Mouse (Mus musculus): ENCODE measurements around the gene Gm9913.
A peak's percentile ranks its signal among the peaks of the same experiment; 100 is the strongest.

The Gm9913 gene

DNA sequence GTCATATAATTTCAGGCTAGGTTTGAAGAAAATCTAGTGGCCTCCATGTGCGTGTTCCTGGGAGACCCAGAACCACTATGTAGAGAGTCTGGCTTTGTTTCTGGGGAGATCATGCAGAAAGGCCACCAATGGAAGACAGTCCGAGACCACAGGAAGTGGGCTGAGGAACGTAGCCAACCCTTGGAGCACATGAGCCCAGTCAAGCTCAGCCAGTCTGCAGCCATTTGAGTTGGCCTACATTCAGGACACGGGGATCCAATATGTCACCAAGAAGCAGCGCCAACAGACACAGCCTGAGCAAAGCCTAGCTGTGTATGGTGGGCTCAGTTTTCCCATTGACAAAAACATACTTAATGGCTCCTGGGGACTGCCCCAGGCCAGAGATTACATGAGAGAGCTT, 8.2 kb upstream of the Gm9913 start:
- no peak for DNase-seq (ENCODE audit: low read depth, low spot score)

DNA sequence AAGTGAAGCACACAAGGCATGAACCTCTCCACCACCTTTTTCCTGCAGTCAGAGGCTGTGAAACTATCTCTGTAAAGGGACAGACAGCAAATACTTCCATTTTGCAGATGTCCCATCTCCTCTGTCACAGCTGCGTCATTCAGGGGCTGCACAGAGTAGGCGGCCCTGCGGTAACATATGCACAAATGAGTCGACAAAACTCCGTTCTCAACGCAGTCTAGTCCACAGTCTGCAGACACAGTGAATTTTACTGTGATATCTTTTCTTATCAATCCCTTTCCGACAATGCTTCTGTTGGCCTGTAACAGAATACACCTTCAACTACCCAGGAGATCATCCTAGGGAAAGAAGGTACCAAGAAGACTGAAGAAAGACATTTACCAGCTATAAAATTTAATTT, 6.7 kb upstream of the Gm9913 start:
- DNase-seq (ENCODE audit: low read depth, low spot score): no peak

DNA sequence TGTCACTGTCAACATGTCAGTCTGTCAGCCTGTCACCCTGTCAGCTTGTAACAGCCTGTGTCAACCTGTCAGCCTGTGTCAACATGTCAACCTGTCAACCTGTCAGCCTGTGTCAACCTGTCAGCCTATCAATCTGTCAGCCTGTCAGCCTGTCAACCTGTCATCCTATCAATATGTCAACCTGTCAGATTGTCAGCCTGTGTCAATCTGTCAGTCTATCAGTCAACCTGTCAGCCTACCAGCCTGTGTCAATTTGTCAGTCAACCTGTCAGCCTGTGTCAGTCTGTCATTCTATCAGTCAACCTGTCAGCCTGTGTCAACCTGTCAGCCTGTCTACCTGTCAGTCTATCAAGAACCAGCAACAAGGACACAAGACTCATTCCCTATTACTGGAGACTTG, 3.4 kb upstream of the Gm9913 start:
- no peak for DNase-seq (ENCODE audit: low read depth, low spot score)

- DNase-seq (ENCODE audit: low read depth, low spot score): no peak
Measured at GRCm38 (mm10) chr2:125505746-125506315, 942 bp downstream of the Gm9913 start.

DNA sequence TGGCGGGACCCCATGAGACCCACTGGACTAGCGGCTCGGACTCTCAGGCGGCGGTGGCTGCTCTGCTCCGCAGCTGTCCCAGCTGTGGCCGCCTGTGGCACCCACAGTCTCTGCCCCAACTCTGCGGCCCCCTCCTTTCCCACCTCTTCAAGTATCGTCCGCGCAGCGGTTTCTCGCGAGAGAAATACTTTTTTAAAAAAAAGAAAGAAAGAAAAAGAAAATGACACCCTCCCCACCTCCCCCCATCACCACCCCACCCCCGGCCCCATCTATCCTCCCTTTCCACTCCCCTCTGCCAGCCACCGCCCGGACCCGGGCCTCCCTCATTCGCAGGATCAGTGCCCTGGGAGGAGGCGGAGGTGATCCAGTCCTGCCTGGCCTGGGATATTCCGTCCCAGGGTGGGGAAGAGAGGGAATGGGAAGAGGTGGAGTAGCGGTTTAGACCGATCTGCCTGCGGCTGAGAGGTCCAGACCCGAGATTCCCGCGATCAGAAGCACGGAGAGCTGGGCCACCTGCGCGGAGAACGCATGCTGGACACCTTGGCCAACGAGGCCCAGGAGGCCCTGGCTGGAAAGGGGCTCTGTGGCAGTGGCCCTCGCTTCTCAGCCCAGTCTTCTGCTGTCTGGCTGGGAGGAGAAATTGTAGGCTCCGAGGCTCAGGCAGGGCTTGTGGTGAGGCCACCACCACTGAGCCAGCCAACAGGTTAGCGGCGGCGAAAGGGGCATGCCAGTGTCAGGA, 1.6 kb downstream of the Gm9913 start:
- DNase-seq (ENCODE audit: low read depth, low spot score): peak; percentile 63

DNA sequence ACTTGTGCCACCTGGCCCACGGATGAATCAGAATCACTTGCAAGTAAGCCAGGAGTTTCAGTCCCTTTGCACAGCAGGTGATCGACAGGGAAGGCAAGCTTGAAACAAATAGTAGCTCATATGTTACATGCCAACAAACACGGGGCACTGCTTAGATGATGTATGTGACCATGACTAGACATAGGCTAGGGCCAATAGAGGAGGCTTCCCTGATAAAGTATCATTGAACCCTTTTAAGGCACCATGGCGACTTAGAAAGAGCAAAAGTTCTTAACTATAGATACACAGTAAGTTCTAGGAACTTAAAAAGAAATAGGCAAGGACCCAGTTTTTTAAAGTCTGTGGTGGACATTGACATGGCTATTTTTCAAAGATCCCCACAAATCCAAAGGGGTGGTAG, 3.0 kb downstream of the Gm9913 start, which contains the start of gene Fbn1:
Gene Fbn1, minus strand, starts transcription at position 101 of the 400 bp plus-strand sequence.
- no peak for DNase-seq (ENCODE audit: low read depth, low spot score)

GRCm38 (mm10) chr2:125508381-125508780, 3.5 kb downstream of the Gm9913 start:
- DNase-seq (ENCODE audit: low read depth, low spot score): no peak

- peak; percentile 49 for DNase-seq (ENCODE audit: low read depth, low spot score)
Measured at GRCm38 (mm10) chr2:125510752-125511151, 5.9 kb downstream of the Gm9913 start.

- no peak for DNase-seq (ENCODE audit: low read depth, low spot score)
Measured at GRCm38 (mm10) chr2:125511898-125512297, 7.0 kb downstream of the Gm9913 start.

- DNase-seq (ENCODE audit: low read depth, low spot score): no peak
Measured at GRCm38 (mm10) chr2:125512544-125512943, 7.7 kb downstream of the Gm9913 start.

DNA sequence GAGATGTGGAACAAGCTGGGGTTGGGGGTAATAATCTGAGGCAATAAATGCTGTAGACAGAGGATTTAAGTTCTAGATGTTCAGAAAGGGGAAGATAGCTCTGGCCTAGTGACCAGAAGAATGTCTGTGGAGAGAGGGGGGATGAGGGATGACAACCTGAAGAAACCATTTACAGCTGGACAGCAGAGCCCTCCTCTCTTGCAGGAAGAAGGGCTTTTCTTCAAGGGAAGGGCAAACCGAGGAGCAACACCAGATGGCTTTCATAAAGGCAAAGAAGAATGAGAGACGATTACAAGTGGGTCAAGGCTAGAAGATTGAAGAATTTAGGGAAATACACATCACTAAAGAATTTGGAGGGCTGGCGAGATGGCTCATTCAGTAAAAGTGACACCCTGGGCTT, 9.5 kb downstream of the Gm9913 start:
- no peak for DNase-seq (ENCODE audit: low read depth, low spot score)

- DNase-seq (ENCODE audit: low read depth, low spot score): no peak
Measured at GRCm38 (mm10) chr2:125515291-125516057, 10.6 kb downstream of the Gm9913 start.

DNA sequence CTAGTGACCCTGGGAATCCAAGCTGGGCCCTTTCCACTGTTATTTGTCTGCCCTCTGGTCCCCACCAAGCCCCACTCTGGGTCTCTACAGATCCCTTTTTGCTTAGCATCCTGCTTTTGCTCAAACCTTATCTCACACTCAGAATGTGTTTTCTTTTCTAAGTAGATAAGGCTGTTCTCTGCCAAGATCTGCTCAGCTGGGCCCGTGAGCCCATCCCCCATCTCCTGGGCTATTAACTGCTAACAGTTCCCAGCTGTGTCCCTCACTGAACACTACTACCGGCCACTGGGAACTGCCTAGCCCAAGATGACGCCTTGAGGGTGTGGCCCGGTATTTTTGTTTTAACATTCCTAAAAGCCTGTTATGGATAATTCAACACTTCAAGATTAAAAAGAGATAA, 11.7 kb downstream of the Gm9913 start:
- DNase-seq (ENCODE audit: low read depth, low spot score): peak; percentile 59

DNA sequence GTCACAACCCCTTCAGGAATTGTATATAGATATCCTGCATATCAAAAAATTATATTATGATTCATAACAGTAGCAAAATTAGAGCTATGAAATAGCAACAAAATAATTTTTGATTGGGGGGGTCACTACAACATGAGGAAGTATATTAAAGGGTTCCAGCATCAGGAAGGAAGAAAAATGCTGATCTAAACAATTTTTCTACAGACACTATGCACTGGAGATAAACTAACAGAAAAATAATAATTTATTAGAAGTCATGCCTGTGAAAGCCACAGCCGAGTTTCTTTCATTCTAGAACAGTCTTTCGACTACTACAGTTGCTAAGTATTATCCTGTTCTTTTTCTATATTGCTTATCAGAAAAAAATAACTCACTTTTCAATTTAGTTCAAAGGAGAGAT, 20.6 kb downstream of the Gm9913 start:
- no peak for DNase-seq (ENCODE audit: low read depth, low spot score)

DNA sequence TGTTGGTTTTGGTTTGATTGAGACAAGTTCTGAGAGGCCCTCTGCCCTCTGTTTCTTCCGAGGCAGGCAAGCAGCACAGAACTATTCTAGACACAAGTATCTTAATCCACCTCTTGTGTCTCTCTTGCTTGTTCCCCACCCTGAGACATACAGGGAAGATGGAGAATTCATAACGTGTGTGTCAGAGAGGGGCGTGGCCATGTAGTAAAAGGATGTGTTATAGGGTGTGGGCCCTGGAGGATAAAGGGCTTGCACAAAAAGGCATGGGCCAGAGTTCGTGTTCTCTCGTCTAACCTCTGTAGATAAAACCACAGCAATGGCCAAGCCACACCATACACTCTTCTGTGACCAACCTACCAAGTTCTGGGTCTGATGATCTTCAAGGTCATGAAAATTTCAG, 21.7 kb downstream of the Gm9913 start:
- DNase-seq (ENCODE audit: low read depth, low spot score): no peak

DNA sequence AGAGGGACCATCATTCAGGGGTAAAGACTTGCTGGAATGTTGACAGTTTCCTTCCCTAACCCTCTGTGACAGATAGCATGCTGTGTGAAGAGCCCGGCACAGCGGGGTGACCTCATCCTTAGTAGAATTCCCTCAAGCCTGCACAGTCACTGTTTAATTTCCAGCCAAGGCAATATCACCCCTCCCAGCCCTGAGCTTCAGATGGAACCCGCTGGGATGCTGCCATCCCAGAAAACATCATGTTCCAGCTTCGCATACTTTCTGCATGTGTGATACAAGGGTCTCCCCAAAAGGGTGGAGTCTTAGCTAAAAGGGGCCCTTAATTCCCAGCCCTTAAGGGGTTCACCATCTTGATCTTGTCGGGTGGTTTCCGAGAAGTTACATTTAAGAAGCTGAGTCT, 25.8 kb downstream of the Gm9913 start:
- peak; percentile 83 for DNase-seq (ENCODE audit: low read depth, low spot score)

GRCm38 (mm10) chr2:125539640-125540039, 34.8 kb downstream of the Gm9913 start:
- DNase-seq (ENCODE audit: low read depth, low spot score): no peak

GRCm38 (mm10) chr2:125540579-125540978, 35.7 kb downstream of the Gm9913 start:
- peak; percentile 14 for DNase-seq (ENCODE audit: low read depth, low spot score)

DNA sequence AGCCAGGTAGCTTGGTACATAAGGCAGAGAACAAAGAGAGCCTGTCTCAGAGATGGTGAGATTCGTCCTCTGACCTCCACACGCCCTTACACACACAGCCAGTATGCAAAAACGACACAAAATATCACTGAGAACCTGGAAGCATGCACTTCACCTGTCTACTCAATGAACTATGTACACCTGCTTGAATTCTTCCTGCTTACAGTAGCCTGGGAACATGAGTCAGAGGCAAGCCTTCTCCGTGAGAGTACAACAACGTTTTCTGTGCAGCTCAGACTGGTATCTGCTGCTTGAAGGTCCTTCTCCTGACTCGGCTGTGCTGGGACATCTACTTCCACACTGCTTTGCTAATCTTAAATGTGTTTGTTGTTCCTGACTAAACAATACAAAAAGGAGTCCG, 36.6 kb downstream of the Gm9913 start:
- no peak for DNase-seq (ENCODE audit: low read depth, low spot score)

DNA sequence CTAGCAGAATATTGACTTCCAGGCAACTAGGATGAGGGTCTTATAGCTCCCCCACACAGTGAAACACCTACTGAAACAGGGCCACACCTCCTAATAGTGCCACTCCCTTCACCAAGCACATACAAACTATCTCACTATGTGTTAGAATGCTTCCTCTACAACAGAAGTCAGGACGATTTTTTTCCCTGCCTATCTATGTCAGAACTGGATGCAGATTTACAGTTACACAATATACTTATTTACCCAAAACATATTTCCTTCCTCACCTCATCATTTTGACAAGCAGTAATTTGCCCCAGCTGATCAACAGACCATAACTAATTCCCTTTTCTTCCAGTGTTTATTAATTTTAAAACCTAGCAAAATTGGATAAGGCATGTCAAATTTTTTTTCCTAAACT, 38.8 kb downstream of the Gm9913 start:
- no peak for DNase-seq (ENCODE audit: low read depth, low spot score)

- no peak for DNase-seq (ENCODE audit: low read depth, low spot score)
Measured at GRCm38 (mm10) chr2:125544986-125545385, 40.1 kb downstream of the Gm9913 start.

DNA sequence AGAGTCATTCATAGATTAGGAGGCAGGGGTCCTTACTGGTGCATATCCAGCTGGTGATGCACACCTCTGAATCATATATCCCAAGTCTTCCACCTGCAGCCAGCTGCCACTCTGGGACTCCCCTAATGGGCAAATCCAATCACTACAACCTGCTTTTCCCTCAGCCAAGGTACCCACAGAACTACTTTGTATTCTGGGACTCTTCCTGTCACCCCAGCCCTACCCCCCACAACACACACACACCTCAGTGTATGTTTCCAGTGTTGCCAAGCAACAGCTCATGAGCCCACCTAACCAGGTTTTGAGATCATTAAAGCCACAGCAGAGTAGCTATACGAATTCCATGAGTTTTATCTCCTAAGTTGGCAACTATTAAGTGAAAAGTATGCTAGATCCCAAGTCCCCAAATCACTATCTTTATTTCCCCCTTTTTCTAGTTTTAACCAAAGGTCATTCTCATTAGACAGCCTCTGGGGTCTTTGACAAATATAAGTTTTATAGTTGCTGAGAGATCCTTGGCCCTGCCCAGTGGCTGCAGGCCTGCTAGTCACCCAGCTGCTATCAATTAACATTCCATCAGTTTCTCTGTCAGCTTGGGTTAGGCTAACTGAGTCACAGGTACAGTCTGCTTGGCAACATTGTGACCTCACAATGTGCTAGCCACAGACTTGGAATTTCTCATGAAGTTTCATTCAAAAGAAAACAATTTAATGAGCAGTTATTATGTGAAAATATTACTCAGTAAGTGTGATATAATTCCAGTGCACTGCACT, 44.1 kb downstream of the Gm9913 start:
- DNase-seq (ENCODE audit: low read depth, low spot score): no peak
